26 mouse cellular contexts compared by ENCODE assay signal in the genomic region with DNA sequence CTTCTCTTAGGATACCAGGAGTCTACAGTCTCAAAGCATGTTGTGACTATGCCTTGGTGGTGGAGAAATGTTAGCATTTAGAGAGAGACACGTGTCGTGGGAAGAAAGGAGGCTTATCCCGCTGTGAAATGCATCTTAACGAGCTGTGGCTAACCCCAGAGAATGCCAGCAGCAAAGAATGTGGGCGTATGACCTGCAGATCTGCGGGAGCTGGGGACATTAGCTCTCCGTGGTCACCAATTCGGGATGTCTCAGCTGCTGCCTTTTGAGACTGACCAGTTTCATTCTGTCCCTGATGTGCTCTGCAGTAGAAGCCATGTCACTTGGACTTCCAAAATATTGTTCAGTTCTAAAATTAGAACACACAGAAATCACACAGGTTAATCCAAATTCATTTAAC.
"Had no signal": no experiment of that assay in that cellular context is flagged by ENCODE, and none has a peak within 500 bp of the region (broad histone marks: within the 10 kb centered on the region; RNA-seq: fewer than 3 reads in every experiment).

No protein-coding gene starts in this region.

- H3K9me3 ChIP-seq: heart, embryonic 13.5 days; heart, embryonic 15.5 days; hindbrain, embryonic 10.5 days; hindbrain, embryonic 12.5 days; intestine, embryonic 15.5 days; limb, embryonic 10.5 days; limb, embryonic 12.5 days had no signal

- H3K27me3 ChIP-seq: heart, embryonic 13.5 days; heart, embryonic 15.5 days; hindbrain, embryonic 12.5 days; intestine, embryonic 15.5 days; limb, embryonic 12.5 days had no signal

- DNase-seq: gastrocnemius, adult 2 months; gastrocnemius, postnatal 10 days; gastrocnemius, postnatal 25 days; heart, adult 2 months; heart, postnatal 14 days; heart, postnatal 4 days; kidney, adult 18-20 months; kidney, adult 8-10 months; kidney, postnatal 10 days; kidney, postnatal 25 days; kidney, postnatal 4 days; liver had no signal

- H3K4me3 ChIP-seq: gastrocnemius, adult 2 months; heart, adult 2 months; heart, embryonic 13.5 days; heart, embryonic 15.5 days; hindbrain, embryonic 10.5 days; hindbrain, embryonic 12.5 days; intestine, embryonic 15.5 days; layer of hippocampus, adult 2 months; left cerebral cortex, adult 2 months; limb, embryonic 10.5 days; limb, embryonic 12.5 days had no signal

- H3K4me1 ChIP-seq: hindbrain, embryonic 10.5 days; hindbrain, embryonic 12.5 days; intestine, embryonic 15.5 days; limb, embryonic 10.5 days; limb, embryonic 12.5 days had no signal

- H3K27ac ChIP-seq: gastrocnemius, adult 2 months; heart, adult 2 months; heart, embryonic 13.5 days; heart, embryonic 15.5 days; hindbrain, embryonic 10.5 days; hindbrain, embryonic 12.5 days; hindbrain, embryonic 14.5 days; intestine, embryonic 15.5 days; layer of hippocampus, adult 2 months; left cerebral cortex, adult 2 months; limb, embryonic 10.5 days; limb, embryonic 12.5 days had no signal

- H3K9ac ChIP-seq: heart, embryonic 13.5 days; heart, embryonic 15.5 days; hindbrain, embryonic 12.5 days; hindbrain, embryonic 14.5 days; intestine, embryonic 15.5 days; limb, embryonic 12.5 days had no signal

- ATAC-seq: hindbrain, embryonic 16.5 days; inflammation-experienced regulatory T-cells, adult 6 months; intestine, embryonic 15.5 days; intestine, postnatal 0 days had no signal

- H3K4me2 ChIP-seq: heart, embryonic 11.5 days; heart, embryonic 13.5 days; heart, embryonic 15.5 days; hindbrain, embryonic 12.5 days; hindbrain, embryonic 14.5 days; intestine, embryonic 15.5 days; limb, embryonic 12.5 days had no signal
